Mouse (Mus musculus) neural tube, embryonic 15.5 days (tissue): ENCODE measurements around the gene Cbfa2t2. TPM values are rescaled to one million over a fixed set of nuclear protein-coding genes. Genes with fewer than 3 reads are reported as not detected.

ENCODE experiments used
- ATAC-seq: fragments of 200-750 bp; cut with Nextera tagmentation; 2 replicates; pipeline ENCODE4 v1.8.0; 2017; ENCODE audit warnings: mild to moderate bottlenecking, moderate TSS enrichment, moderate library complexity; ENCODE audit not compliant: low FRiP score
- H3K27ac ChIP-seq: fragments of 300-500 bp; sonication (generic); replicated peaks from 2 replicates; pipeline ENCODE4 v1.5.1; 2015; ENCODE audit warnings: mild to moderate bottlenecking, inconsistent platforms
- H3K27me3 ChIP-seq: fragments of 300-500 bp; sonication (generic); replicated peaks from 2 replicates; pipeline ENCODE4 v1.6.1; 2015; ENCODE audit warnings: inconsistent platforms
- H3K36me3 ChIP-seq: fragments of 300-500 bp; sonication (generic); 2 replicates; pipeline ENCODE4 v1.6.1; 2015; ENCODE audit warnings: inconsistent platforms
- H3K4me1 ChIP-seq: fragments of 300-500 bp; sonication (generic); 2 replicates; pipeline ENCODE4 v1.6.1; 2015; ENCODE audit warnings: inconsistent platforms
- H3K4me2 ChIP-seq: fragments of 300-500 bp; sonication (generic); 2 replicates; pipeline ENCODE4 v1.6.1; 2015; ENCODE audit warnings: inconsistent platforms, mild to moderate bottlenecking, moderate library complexity
- H3K4me3 ChIP-seq: fragments of 300-500 bp; sonication (generic); replicated peaks from 2 replicates; pipeline ENCODE4 v1.5.1; 2015; ENCODE audit warnings: mild to moderate bottlenecking, inconsistent platforms
- H3K9ac ChIP-seq: fragments of 300-500 bp; sonication (generic); replicated peaks from 2 replicates; pipeline ENCODE4 v1.6.1; 2015; ENCODE audit warnings: mild to moderate bottlenecking, inconsistent platforms
- H3K9me3 ChIP-seq: fragments of 300-500 bp; sonication (generic); replicated peaks from 2 replicates; pipeline ENCODE4 v1.6.1; 2016; ENCODE audit warnings: inconsistent platforms
- WGBS: fragments of 180-500 bp; shearing (Covaris S2); methylation state at CpG from one replicate; pipeline ENCODE4 v1.1.7; 2015; ENCODE audit warnings: mixed read lengths; 5-methylcytosine and 5-hydroxymethylcytosine counted together
- polyA plus RNA-seq: library from polyadenylated mRNA; unstranded; fragments of >200 nt; fragmentation: Nextera tagmentation; extraction: Ambion mirVana; gene quantifications from 2 replicates; pipeline ENCODE4 v1.2.1, GENCODE M21; 2015

Cbfa2t2 gene
- polyA plus RNA-seq, 1 experiment from 2014 or later = 36.1 TPM

DNA sequence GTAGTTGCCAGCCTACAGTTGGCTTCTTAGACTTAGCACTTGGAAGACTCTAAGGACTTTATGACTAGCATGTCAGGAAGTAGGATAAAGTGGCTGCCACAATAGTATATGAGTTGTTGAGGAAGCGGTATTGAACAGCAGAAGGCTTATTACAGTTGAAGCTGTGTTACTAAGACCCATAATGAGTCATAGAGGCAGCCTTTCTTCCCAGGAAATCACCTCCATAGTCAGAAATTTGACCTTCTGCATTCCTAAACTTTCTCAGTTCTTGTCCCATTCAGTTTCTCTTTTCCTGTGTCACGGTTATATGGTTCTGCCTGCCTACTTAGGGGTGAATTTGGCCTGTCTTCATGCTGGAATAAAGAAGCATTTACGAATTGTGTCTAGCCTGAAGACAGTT lies 80.7 kb downstream of the Cbfa2t2 start:
- H3K27me3 ChIP-seq = no peaks in the 10 kb centered on the region
- whole genome bisulfite sequencing = 85% methylated on average over 3 of the region's 3 CpGs
- no peaks in the 10 kb centered on the region for H3K9me3 ChIP-seq
- no peak for ATAC-seq
- H3K36me3 ChIP-seq = peaks cover 22% of the 10 kb centered on the region
- no peak overlapping the region for H3K4me2 ChIP-seq
- no peaks in the 10 kb centered on the region for H3K4me1 ChIP-seq
- H3K27ac ChIP-seq = no peak overlapping the region
- H3K9ac ChIP-seq = no peak overlapping the region
- no peak overlapping the region for H3K4me3 ChIP-seq

- Histone ChIP-seq H3K4me2 (no peak overlapping the region), H3K4me3 (no peak overlapping the region), H3K9ac (no peak overlapping the region), H3K9me3 (no peaks in the 10 kb centered on the region), H3K27me3 (no peaks in the 10 kb centered on the region), H3K27ac (no peak overlapping the region), H3K4me1 (no peaks in the 10 kb centered on the region), H3K36me3 (peaks cover 24% of the 10 kb centered on the region)
- WGBS = 98% methylated on average over 5 of the region's 5 CpGs
- ATAC-seq = no peak
These were observed 81.1 kb downstream of the Cbfa2t2 start for GRCm38 (mm10) chr2:154517424-154517823.

GRCm38 (mm10) chr2:154521449-154521848 lies 85.2 kb downstream of the Cbfa2t2 start:
- Histone ChIP-seq H3K4me2 (no peak overlapping the region), H3K27me3 (no peaks in the 10 kb centered on the region), H3K36me3 (peaks cover 51% of the 10 kb centered on the region)

DNA sequence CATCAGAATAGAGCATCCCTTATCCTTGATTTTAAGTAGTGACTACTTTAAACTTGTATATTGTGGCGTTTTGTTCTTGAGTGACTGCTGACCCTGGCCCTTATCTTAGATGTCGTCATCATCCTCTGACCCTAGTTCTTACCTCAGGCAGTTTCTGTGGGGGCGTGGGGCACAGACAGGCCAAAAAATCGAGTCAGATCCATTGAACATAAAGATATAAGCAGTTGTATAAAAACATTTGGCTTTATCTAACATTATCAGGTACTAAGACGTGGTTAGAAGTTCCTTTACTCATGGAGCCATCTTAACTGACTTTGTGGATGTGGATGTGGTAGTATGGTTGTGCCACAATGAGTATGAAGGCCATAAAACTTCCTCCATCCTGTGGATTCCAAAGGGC lies 86.1 kb downstream of the Cbfa2t2 start:
- Histone ChIP-seq H3K4me3 (no peak overlapping the region), H3K9me3 (no peaks in the 10 kb centered on the region), H3K27ac (no peak overlapping the region), H3K36me3 (peaks cover 49% of the 10 kb centered on the region), H3K4me2 (no peak overlapping the region), H3K27me3 (no peaks in the 10 kb centered on the region), H3K4me1 (no peaks in the 10 kb centered on the region), H3K9ac (no peak overlapping the region)
- no peak for ATAC-seq
- 97% methylated on average over 5 of the region's 5 CpGs for WGBS

More at GRCm38 (mm10) chr2:154521449-154521848, 85.2 kb downstream of the Cbfa2t2 start:
- ATAC-seq = no peak
- Histone ChIP-seq H3K9me3 (no peaks in the 10 kb centered on the region), H3K27ac (no peak overlapping the region), H3K9ac (no peak overlapping the region), H3K4me3 (no peak overlapping the region), H3K4me1 (no peaks in the 10 kb centered on the region)

GRCm38 (mm10) chr2:154525285-154525684 lies 89.0 kb downstream of the Cbfa2t2 start:
- no peaks in the 10 kb centered on the region for H3K27me3 ChIP-seq
- H3K36me3 ChIP-seq = peaks cover 49% of the 10 kb centered on the region
- H3K4me3 ChIP-seq = no peak overlapping the region
- H3K27ac ChIP-seq = no peak overlapping the region
- H3K9me3 ChIP-seq = no peaks in the 10 kb centered on the region
- no peak overlapping the region for H3K4me2 ChIP-seq
- no peak for ATAC-seq
- H3K4me1 ChIP-seq = no peaks in the 10 kb centered on the region
- H3K9ac ChIP-seq = no peak overlapping the region
- 97% methylated on average over 2 of the region's 2 CpGs for WGBS

GRCm38 (mm10) chr2:154526531-154526930 lies 90.2 kb downstream of the Cbfa2t2 start:
- ATAC-seq = no peak
- Histone ChIP-seq H3K4me1 (no peaks in the 10 kb centered on the region), H3K9ac (no peak overlapping the region), H3K9me3 (no peaks in the 10 kb centered on the region), H3K27me3 (no peaks in the 10 kb centered on the region), H3K27ac (no peak overlapping the region), H3K4me3 (no peak overlapping the region), H3K4me2 (no peak overlapping the region), H3K36me3 (peaks cover 57% of the 10 kb centered on the region)
- WGBS = 73% methylated on average over 3 of the region's 3 CpGs

- Histone ChIP-seq H3K9ac (no peak overlapping the region), H3K4me2 (no peak overlapping the region), H3K27ac (no peak overlapping the region), H3K27me3 (no peaks in the 10 kb centered on the region), H3K9me3 (no peaks in the 10 kb centered on the region), H3K4me1 (peaks cover 4% of the 10 kb centered on the region), H3K4me3 (no peak overlapping the region), H3K36me3 (peaks cover 65% of the 10 kb centered on the region)
- 45% methylated on average over 3 of the region's 3 CpGs for WGBS
- ATAC-seq = no peak
These were observed 96.6 kb downstream of the Cbfa2t2 start for GRCm38 (mm10) chr2:154532888-154533287.

- Histone ChIP-seq H3K9ac (no peak overlapping the region), H3K36me3 (peaks cover 54% of the 10 kb centered on the region), H3K4me1 (peaks cover 18% of the 10 kb centered on the region), H3K4me3 (no peak overlapping the region), H3K4me2 (no peak overlapping the region), H3K27ac (no peak overlapping the region), H3K27me3 (no peaks in the 10 kb centered on the region), H3K9me3 (no peaks in the 10 kb centered on the region)
- 93% methylated on average over 12 of the region's 12 CpGs for WGBS
- ATAC-seq = no peak
These were observed 98.5 kb downstream of the Cbfa2t2 start for GRCm38 (mm10) chr2:154534704-154535270.

GRCm38 (mm10) chr2:154538310-154538709 lies 102.0 kb downstream of the Cbfa2t2 start:
- Histone ChIP-seq H3K4me1 (peaks cover 21% of the 10 kb centered on the region), H3K9me3 (no peaks in the 10 kb centered on the region), H3K9ac (no peak overlapping the region), H3K4me2 (no peak overlapping the region), H3K36me3 (peaks cover 33% of the 10 kb centered on the region), H3K27ac (peak overlapping the region; percentile 28; the same call in 1 of the 2 replicates), H3K27me3 (no peaks in the 10 kb centered on the region), H3K4me3 (no peak overlapping the region)
- no peak for ATAC-seq
- 35% methylated on average over 2 of the region's 2 CpGs for WGBS

DNA sequence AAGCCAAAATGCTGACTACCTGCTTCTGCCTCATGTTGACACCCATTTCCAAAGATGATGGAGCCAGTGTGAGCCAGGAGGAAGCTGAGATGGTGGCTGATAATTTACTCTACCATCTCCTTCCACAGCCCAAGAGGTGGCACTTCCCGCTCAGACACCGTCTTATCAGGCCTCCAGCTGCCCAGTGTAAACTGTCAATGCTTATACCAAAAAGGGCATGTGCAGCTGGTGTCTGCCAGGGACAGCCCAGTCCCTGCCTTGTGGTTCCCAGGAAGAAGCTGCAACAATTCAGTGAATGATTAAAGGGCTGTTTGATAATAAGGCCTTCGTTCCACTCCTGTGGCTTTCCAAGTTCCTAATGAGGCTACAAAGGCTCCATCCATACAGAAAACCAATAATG lies 102.4 kb downstream of the Cbfa2t2 start:
- no peak for ATAC-seq
- Histone ChIP-seq H3K36me3 (peaks cover 30% of the 10 kb centered on the region), H3K4me3 (no peak overlapping the region), H3K9me3 (no peaks in the 10 kb centered on the region), H3K27ac (peak overlapping the region; percentile 28), H3K4me2 (no peak overlapping the region), H3K9ac (no peak overlapping the region), H3K4me1 (peaks cover 21% of the 10 kb centered on the region), H3K27me3 (no peaks in the 10 kb centered on the region)
- 31% methylated on average over 3 of the region's 3 CpGs for WGBS

GRCm38 (mm10) chr2:154539720-154540119 lies 103.4 kb downstream of the Cbfa2t2 start:
- H3K27ac ChIP-seq = no peak overlapping the region
- no peak overlapping the region for H3K4me2 ChIP-seq
- no peak overlapping the region for H3K9ac ChIP-seq
- WGBS = 61% methylated on average over 3 of the region's 3 CpGs
- no peaks in the 10 kb centered on the region for H3K9me3 ChIP-seq
- peaks cover 21% of the 10 kb centered on the region for H3K36me3 ChIP-seq
- H3K4me1 ChIP-seq = peaks cover 21% of the 10 kb centered on the region
- H3K4me3 ChIP-seq = no peak overlapping the region
- no peak for ATAC-seq
- no peaks in the 10 kb centered on the region for H3K27me3 ChIP-seq

- ATAC-seq = no peak
- WGBS = 84% methylated on average over 2 of the region's 2 CpGs
- Histone ChIP-seq H3K4me1 (peaks cover 21% of the 10 kb centered on the region), H3K4me3 (no peak overlapping the region), H3K9me3 (no peaks in the 10 kb centered on the region), H3K9ac (no peak overlapping the region), H3K4me2 (no peak overlapping the region), H3K27ac (no peak overlapping the region), H3K36me3 (peaks cover 4% of the 10 kb centered on the region; the same call in 1 of the 2 replicates), H3K27me3 (no peaks in the 10 kb centered on the region)
These were observed 105.3 kb downstream of the Cbfa2t2 start for GRCm38 (mm10) chr2:154541630-154542029.
